Mouse (Mus musculus) intestine, embryonic 15.5 days (tissue): ENCODE data around the gene Atp5b. TPM values are rescaled to one million over a fixed set of nuclear protein-coding genes. Genes with fewer than 3 reads are reported as not detected.

Source experiments
- ATAC-seq: fragments of 200-750 bp; cut with Nextera tagmentation; 2 replicates; pipeline ENCODE4 v1.8.0; 2017; ENCODE audit warnings: moderate TSS enrichment, moderate library complexity
- H3K27ac ChIP-seq: fragments of 300-500 bp; sonication (generic); 2 replicates; pipeline ENCODE4 v1.5.1; 2015; ENCODE audit warnings: mild to moderate bottlenecking, inconsistent platforms
- H3K27me3 ChIP-seq: fragments of 300-500 bp; sonication (generic); replicated peaks from 2 replicates; pipeline ENCODE4 v1.6.1; 2015; ENCODE audit warnings: inconsistent platforms
- H3K36me3 ChIP-seq: fragments of 300-500 bp; sonication (generic); 2 replicates; pipeline ENCODE4 v1.6.1; 2015; ENCODE audit warnings: inconsistent platforms
- H3K4me1 ChIP-seq: fragments of 300-500 bp; sonication (generic); replicated peaks from 2 replicates; pipeline ENCODE4 v1.6.1; 2015; ENCODE audit warnings: inconsistent platforms
- H3K4me2 ChIP-seq: fragments of 300-500 bp; sonication (generic); replicated peaks from 2 replicates; pipeline ENCODE4 v1.6.1; 2015; ENCODE audit warnings: mild to moderate bottlenecking, inconsistent platforms
- H3K4me3 ChIP-seq: fragments of 300-500 bp; sonication (generic); replicated peaks from 2 replicates; pipeline ENCODE4 v1.5.1; 2015; ENCODE audit warnings: inconsistent platforms
- H3K9ac ChIP-seq: fragments of 300-500 bp; sonication (generic); 2 replicates; pipeline ENCODE4 v1.6.1; 2015; ENCODE audit warnings: inconsistent platforms
- H3K9me3 ChIP-seq: fragments of 300-500 bp; sonication (generic); 2 replicates; pipeline ENCODE4 v1.6.1; 2016; ENCODE audit warnings: inconsistent platforms
- WGBS: fragments of 180-500 bp; shearing (Covaris S2); methylation state at CpG from one replicate; pipeline ENCODE4 v1.1.7; 2015; 5-methylcytosine and 5-hydroxymethylcytosine counted together
- polyA plus RNA-seq: library from polyadenylated mRNA; unstranded; fragments of >200 nt; fragmentation: Nextera tagmentation; extraction: Ambion mirVana; gene quantifications from 2 replicates; pipeline ENCODE4 v1.2.1, GENCODE M21; 2015

The Atp5b gene
- 3,029 and 3,109 TPM in 2 replicates for polyA plus RNA-seq

GRCm38 (mm10) chr10:128082880-128083421, at the start of gene Atp5b:
Gene Atp5b (plus strand): TSS chr10:128083273.
- ATAC-seq = peak; percentile 98
- Histone ChIP-seq H3K9me3 (no peaks in the 10 kb centered on the region), H3K27me3 (no peaks in the 10 kb centered on the region), H3K4me3 (peak within 1 kb of the TSS; percentile 84), H3K27ac (peak within 1 kb of the TSS; percentile 85), H3K9ac (peak within 1 kb of the TSS; percentile 94), H3K36me3 (peaks cover 22% of the 10 kb centered on the region), H3K4me1 (0 out of 2 replicates have a peak, but pooled peaks cover 10% of the 10 kb centered on the region), H3K4me2 (peak within 1 kb of the TSS; percentile 77)
- under 1% methylated on average over 34 of the region's 34 CpGs for WGBS

- 5% methylated on average over 10 of the region's 10 CpGs for WGBS
- ATAC-seq = peak; percentile 23
- peak overlapping the region; percentile 66 for H3K4me3 ChIP-seq
Measured at GRCm38 (mm10) chr10:128036746-128037425, 46.2 kb upstream of the Atp5b start.

GRCm38 (mm10) chr10:128037921-128038320, 45.2 kb upstream of the Atp5b start:
- peak overlapping the region; percentile 32 for H3K4me2 ChIP-seq
- no peak for ATAC-seq
- H3K4me3 ChIP-seq = no peak overlapping the region
- no peak overlapping the region for H3K9ac ChIP-seq
- H3K27ac ChIP-seq = no peak overlapping the region
- no peaks in the 10 kb centered on the region for H3K9me3 ChIP-seq
- peaks cover 30% of the 10 kb centered on the region for H3K4me1 ChIP-seq
- no peaks in the 10 kb centered on the region for H3K27me3 ChIP-seq
- H3K36me3 ChIP-seq = peaks cover 15% of the 10 kb centered on the region
- 67% methylated on average over 3 of the region's 3 CpGs for WGBS

More at GRCm38 (mm10) chr10:128036746-128037425, 46.2 kb upstream of the Atp5b start:
- Histone ChIP-seq H3K4me2 (peak overlapping the region; percentile 68), H3K36me3 (peaks cover 15% of the 10 kb centered on the region), H3K4me1 (peaks cover 30% of the 10 kb centered on the region), H3K9me3 (no peaks in the 10 kb centered on the region), H3K27me3 (no peaks in the 10 kb centered on the region), H3K9ac (peak overlapping the region; percentile 96), H3K27ac (peak overlapping the region; percentile 97)

GRCm38 (mm10) chr10:128039167-128039566, 43.9 kb upstream of the Atp5b start:
- Histone ChIP-seq H3K9me3 (no peaks in the 10 kb centered on the region), H3K4me2 (peak overlapping the region; percentile 32), H3K27ac (no peak overlapping the region), H3K36me3 (peaks cover 19% of the 10 kb centered on the region), H3K27me3 (no peaks in the 10 kb centered on the region), H3K4me1 (peaks cover 39% of the 10 kb centered on the region), H3K4me3 (no peak overlapping the region), H3K9ac (peak overlapping the region; percentile 0; the same call in 1 of the 2 replicates)
- 47% methylated on average over 5 of the region's 5 CpGs for WGBS
- ATAC-seq = no peak; the same call in 1 of the 2 replicates

- Histone ChIP-seq H3K4me2 (no peak overlapping the region), H3K9me3 (no peaks in the 10 kb centered on the region), H3K4me3 (no peak overlapping the region), H3K9ac (no peak overlapping the region), H3K4me1 (peaks cover 42% of the 10 kb centered on the region), H3K36me3 (peaks cover 26% of the 10 kb centered on the region), H3K27ac (no peak overlapping the region), H3K27me3 (no peaks in the 10 kb centered on the region)
- ATAC-seq = no peak
- WGBS = 63% methylated on average over 3 of the region's 3 CpGs
Measured at GRCm38 (mm10) chr10:128039858-128040257, 43.2 kb upstream of the Atp5b start.

GRCm38 (mm10) chr10:128040293-128040692, 42.8 kb upstream of the Atp5b start:
- no peak overlapping the region for H3K27ac ChIP-seq
- no peak overlapping the region for H3K4me3 ChIP-seq
- no peak overlapping the region for H3K4me2 ChIP-seq
- peaks cover 44% of the 10 kb centered on the region for H3K4me1 ChIP-seq
- no peaks in the 10 kb centered on the region for H3K9me3 ChIP-seq
- no peaks in the 10 kb centered on the region for H3K27me3 ChIP-seq
- no peak overlapping the region for H3K9ac ChIP-seq
- H3K36me3 ChIP-seq = peaks cover 29% of the 10 kb centered on the region
- ATAC-seq = no peak
- 91% methylated on average over 5 of the region's 5 CpGs for WGBS

- no peaks in the 10 kb centered on the region for H3K27me3 ChIP-seq
- peaks cover 36% of the 10 kb centered on the region for H3K36me3 ChIP-seq
- no peak overlapping the region for H3K4me3 ChIP-seq
- H3K9ac ChIP-seq = no peak overlapping the region
- 85% methylated on average over 4 of the region's 4 CpGs for WGBS
- H3K4me2 ChIP-seq = no peak overlapping the region
- no peaks in the 10 kb centered on the region for H3K9me3 ChIP-seq
- ATAC-seq = no peak
- H3K4me1 ChIP-seq = peaks cover 44% of the 10 kb centered on the region
- no peak overlapping the region for H3K27ac ChIP-seq
Measured at GRCm38 (mm10) chr10:128041636-128042035, 41.4 kb upstream of the Atp5b start.

GRCm38 (mm10) chr10:128042466-128042865, 40.6 kb upstream of the Atp5b start:
- peaks cover 40% of the 10 kb centered on the region for H3K4me1 ChIP-seq

GRCm38 (mm10) chr10:128043041-128043835, 39.8 kb upstream of the Atp5b start:
- no peaks in the 10 kb centered on the region for H3K27me3 ChIP-seq
- H3K4me1 ChIP-seq = peaks cover 37% of the 10 kb centered on the region
- H3K36me3 ChIP-seq = peaks cover 39% of the 10 kb centered on the region
- 58% methylated on average over 3 of the region's 3 CpGs for WGBS
- no peak for ATAC-seq
- H3K9ac ChIP-seq = no peak overlapping the region
- no peak overlapping the region for H3K27ac ChIP-seq
- H3K4me3 ChIP-seq = no peak overlapping the region
- H3K9me3 ChIP-seq = no peaks in the 10 kb centered on the region
- H3K4me2 ChIP-seq = no peak overlapping the region

More at GRCm38 (mm10) chr10:128042466-128042865, 40.6 kb upstream of the Atp5b start:
- 87% methylated on average over 3 of the region's 3 CpGs for WGBS
- H3K9me3 ChIP-seq = no peaks in the 10 kb centered on the region
- no peak overlapping the region for H3K27ac ChIP-seq
- no peaks in the 10 kb centered on the region for H3K27me3 ChIP-seq
- peaks cover 36% of the 10 kb centered on the region for H3K36me3 ChIP-seq
- ATAC-seq = no peak
- H3K9ac ChIP-seq = no peak overlapping the region
- H3K4me3 ChIP-seq = no peak overlapping the region
- H3K4me2 ChIP-seq = no peak overlapping the region

GRCm38 (mm10) chr10:128048157-128048556, 34.9 kb upstream of the Atp5b start:
- Histone ChIP-seq H3K9me3 (no peaks in the 10 kb centered on the region), H3K27ac (no peak overlapping the region), H3K36me3 (peaks cover 40% of the 10 kb centered on the region), H3K9ac (no peak overlapping the region), H3K4me2 (no peak overlapping the region), H3K4me1 (peaks cover 16% of the 10 kb centered on the region; the same call in 1 of the 2 replicates), H3K4me3 (no peak overlapping the region), H3K27me3 (no peaks in the 10 kb centered on the region)
- no peak for ATAC-seq
- 94% methylated on average over 8 of the region's 8 CpGs for WGBS

- H3K4me1 ChIP-seq = 0 out of 2 replicates have a peak, but pooled peaks cover 3% of the 10 kb centered on the region
- H3K36me3 ChIP-seq = peaks cover 30% of the 10 kb centered on the region
- H3K4me3 ChIP-seq = no peak overlapping the region
- no peak overlapping the region for H3K9ac ChIP-seq
- 100% methylated on average over 2 of the region's 2 CpGs for WGBS
- no peaks in the 10 kb centered on the region for H3K27me3 ChIP-seq
- ATAC-seq = no peak
- H3K9me3 ChIP-seq = no peaks in the 10 kb centered on the region
- no peak overlapping the region for H3K4me2 ChIP-seq
- H3K27ac ChIP-seq = no peak overlapping the region
Measured at GRCm38 (mm10) chr10:128049741-128050140, 33.3 kb upstream of the Atp5b start.

GRCm38 (mm10) chr10:128050355-128050754, 32.7 kb upstream of the Atp5b start:
- Histone ChIP-seq H3K4me1 (no peaks in the 10 kb centered on the region), H3K4me3 (no peak overlapping the region), H3K27ac (no peak overlapping the region), H3K27me3 (no peaks in the 10 kb centered on the region), H3K4me2 (no peak overlapping the region), H3K36me3 (peaks cover 26% of the 10 kb centered on the region), H3K9me3 (no peaks in the 10 kb centered on the region), H3K9ac (no peak overlapping the region)
- ATAC-seq = no peak
- 87% methylated on average over 2 of the region's 2 CpGs for WGBS
